Mouse (Mus musculus) gastrocnemius, adult 18-20 months (tissue): ENCODE data around the gene 4931440F15Rik. TPM values are rescaled to one million over a fixed set of nuclear protein-coding genes. Genes with fewer than 3 reads are reported as not detected.
"Not testable (repeated sequence)": the region's sequence is repeated elsewhere in the genome, so short reads cannot be mapped to it uniquely, and the experiment has no call there.

Experiments
- DNase-seq: peaks from one replicate; pipeline ENCODE4 v3.0.0; 2021; ENCODE audit warnings: low spot score
- long read RNA-seq, 2 experiments: library from polyadenylated mRNA; stranded (forward); transcript quantifications; one replicate each; pipeline ENCODE4 v2.0.0; 2021
- total RNA-seq, 2 experiments: library from RNA; stranded (reverse); gene quantifications; 2 replicates each; pipeline ENCODE4 v1.2.3; 2021

The 4931440F15Rik gene
- total RNA-seq, result 1 to 10 TPM; 2.1 to 2.8 TPM
- long read RNA-seq, experiment 1, result 0 reads
- long read RNA-seq, experiment 2, result 0 reads

DNA sequence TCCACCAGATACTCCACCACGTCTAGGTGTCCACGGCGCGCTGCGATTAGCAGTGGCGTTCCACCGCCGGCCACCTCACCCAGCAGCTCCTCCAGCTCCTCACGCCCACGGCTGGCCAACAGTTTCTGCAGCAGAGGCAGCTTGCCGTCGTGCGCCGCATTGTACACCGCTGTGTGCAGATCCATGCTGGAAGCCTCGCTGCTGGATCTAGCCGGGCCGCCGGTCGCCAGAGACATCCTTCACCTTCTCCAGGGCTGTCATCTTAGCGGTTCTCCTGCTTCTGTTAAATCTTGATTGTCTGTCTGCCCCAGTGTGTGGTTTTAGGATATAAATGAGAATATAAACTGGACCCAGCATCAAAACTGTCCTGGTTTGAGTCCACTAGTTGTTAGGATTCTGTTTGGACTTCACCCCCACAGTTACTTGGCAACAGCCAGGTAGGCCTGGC, at the start of gene 4931440F15Rik:
TSS of gene 4931440F15Rik (minus strand) at position 398 of the 448 bp plus-strand sequence.
- not testable (repeated sequence) for DNase-seq

DNA sequence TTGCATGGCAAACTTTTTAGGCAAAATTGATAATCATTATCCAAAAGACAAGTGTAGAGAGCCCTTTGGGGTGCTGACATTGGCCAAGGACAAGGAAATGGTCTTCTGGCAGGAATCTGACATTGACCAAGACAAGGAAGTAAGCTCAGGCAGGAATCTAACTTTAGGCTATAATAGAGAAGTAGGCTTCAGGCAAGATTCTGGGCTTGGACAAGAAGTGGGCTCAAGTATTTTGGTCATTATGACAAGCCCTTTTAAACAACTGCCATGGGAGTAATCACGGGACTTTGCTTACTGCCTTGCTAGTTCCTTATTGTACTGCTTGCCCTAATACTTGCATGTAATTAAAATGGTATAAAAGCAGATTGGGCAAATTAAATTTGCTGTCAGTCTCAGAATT, 49.3 kb upstream of the 4931440F15Rik start:
- DNase-seq, result not testable (repeated sequence)

DNA sequence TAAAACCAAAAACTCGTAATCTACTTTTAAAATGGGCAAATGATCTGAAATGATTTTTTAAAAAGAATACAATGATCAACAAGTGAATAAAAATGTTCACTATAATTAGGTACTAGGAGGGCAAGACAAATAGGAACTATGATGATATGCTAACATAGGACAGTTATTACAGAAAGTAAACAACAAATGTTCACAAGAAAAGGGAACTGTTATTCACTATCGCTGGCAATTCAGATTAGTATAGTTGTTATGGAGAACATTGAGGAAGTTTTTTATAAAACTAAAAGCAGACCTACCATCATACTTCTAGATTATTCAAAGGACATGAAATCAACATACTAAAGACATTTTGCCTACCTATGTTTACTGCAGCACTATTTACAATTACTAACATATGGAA, 44.7 kb upstream of the 4931440F15Rik start:
- no peak for DNase-seq

DNA sequence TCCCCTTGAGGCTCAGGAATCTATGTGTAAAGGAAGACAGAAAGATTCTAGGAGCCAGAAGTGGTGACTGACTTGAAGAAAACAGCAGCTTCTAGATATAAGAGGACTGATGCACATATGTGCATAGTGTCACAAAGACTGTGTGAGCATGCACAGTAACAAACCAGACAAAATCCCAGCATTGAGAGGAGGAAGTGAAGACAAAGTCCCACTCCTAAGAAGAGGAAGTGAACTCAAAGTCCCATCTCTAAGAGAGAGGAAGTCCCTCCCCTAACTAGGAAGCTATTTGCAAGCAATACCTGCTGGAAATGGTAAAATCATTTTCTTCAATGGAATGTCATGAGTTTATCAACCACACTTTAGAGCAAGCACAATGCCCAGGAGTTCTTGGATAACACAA, 38.8 kb upstream of the 4931440F15Rik start:
- no peak for DNase-seq

DNA sequence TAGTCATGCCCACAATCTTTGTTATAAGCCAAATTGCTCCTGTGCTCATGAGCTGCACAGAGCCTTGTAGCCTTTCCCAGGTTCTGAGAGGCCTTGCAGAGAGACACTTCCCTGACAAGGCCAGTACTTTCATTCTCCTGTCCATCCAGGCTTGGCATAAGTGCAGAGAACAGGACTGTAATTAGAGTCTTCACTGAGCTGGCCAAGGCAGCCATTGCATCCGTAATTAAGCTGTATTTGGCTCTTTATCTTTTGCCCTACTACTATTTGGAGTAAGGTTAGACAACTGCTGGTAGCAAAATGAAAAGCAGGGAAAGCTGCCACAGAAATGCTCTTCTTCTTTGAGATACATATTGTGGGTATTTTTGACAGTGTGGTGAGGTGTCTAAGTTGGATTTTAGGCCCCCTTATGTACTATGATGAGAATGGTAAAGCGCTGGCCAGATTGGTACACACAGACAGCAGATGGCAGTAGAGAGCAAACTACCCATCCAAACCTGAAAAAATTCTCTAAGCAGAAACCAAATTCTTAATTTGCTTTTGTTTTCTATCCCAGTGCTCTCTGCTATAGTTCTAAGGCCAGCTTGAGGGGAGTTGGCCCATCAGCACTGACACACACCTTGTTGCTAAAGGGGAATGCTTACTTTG, 36.4 kb upstream of the 4931440F15Rik start:
- DNase-seq, result peak; percentile 52

DNA sequence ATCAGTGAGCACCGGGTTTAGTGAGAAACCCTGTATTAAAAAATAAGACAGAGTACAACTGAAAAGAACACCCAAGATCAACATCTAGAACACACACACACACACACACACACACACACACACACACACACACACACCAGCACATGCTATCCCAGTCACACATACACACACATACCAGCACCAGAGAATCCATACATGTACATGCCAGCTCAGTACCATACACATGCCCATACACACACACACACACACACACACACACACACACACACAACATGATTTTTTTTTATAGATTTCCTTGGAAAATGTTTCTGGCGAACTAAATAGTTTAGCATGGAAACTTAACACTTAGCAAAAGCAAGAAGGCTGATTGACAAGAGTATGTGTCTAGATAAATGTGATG, 35.6 kb upstream of the 4931440F15Rik start:
- no peak for DNase-seq

DNA sequence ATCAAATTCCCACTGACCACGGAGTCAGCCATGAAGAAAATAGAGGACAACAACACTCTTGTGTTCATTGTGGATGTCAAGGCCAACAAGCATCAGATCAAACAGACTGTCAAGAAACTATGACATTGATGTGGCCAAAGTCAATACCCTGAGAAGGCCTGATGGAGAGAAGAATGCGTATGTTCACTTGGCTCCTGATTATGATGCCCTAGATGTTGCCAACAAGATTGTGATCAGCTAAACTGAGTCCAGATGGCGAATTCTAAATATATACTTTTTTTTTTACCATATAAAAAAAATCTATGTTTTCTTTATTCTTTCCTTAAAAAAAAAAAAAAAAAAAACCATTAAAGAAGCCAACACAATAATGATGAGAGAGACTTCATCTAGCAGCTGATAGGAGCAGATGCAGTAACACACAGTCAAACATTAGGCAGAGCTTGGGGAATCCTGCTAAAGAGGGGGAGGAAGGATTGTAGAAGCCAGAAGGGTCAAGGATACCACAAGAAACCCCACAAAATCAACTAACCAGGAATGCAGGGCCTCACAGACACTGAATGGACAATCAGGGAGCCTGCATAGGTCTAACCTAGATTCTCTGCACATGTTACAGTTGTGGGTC, 15.2 kb upstream of the 4931440F15Rik start:
- no peak for DNase-seq

DNA sequence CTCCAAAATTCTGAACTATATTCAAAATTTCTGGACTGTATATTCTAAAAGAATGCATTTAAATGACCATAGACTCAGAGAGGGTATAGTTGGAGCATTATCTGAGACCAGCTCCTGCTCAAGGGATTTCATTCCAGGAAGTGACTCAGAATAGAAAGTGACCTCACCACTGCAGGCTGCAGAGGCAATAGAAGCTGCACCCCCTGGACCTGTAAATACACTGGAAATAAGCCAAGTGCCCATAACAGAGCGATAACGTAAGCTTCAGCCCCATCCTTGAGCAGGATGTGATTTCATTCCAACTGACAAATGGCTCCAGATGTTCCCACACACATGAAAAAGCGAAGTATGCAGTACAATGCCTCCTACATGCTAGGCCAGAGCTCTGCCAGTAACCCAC, 14.3 kb upstream of the 4931440F15Rik start:
- peak; percentile 58 for DNase-seq

DNA sequence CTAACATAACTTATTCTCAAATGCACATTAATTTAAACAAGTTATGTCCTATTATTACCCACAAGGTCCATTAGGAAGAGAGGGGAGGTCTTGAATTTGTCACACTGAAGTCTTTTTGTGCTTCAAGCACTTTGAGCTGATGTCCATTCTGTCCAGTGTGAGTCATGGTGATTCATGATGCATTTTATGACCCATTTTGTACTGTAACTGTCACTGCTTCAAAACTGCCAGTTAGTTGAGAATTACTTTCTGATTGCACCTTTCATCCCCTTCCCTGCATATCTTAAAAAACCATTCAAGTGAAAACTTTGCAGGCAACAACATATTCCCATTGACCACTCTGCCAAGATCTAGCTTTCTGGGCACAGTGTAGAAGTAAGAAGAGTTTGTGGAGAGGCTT, 11.6 kb upstream of the 4931440F15Rik start:
- no peak for DNase-seq

DNA sequence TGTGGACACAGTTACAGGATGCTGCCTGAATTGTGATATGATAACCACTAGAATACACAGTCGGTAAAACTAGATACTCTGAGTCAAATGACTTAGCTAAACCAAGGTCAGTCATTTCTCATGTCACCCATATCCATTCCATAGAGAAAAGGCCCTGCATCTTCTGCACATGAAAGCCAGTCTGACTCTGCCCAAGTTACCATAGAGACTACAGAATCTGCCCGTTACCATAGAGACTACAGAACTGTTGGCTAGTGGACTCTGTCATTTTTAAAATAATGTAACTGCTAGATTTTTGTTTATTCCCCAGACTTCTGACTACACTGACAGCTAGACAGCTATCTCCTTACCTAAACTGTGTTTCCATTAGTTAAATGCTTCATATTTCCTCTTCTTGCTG, 2.3 kb upstream of the 4931440F15Rik start:
- no peak for DNase-seq

DNA sequence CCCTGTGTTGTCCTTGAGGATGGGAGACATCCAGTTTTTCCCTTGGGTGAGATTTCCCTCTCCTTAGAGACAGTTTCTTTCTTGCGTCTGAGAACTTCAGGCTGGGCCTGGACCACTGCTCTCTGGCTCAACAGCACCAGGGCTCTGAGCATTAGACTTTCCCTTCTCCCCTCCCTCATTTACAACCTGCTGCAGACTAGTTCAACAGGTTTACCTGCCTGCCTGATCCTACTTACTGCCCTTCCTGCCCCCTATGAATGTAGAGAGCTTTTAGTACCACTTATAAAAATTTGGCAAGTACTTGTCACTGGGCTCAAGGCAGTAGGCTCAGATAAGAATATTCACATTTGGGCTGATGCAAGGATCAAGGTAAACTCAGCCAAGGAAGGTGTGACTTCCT, 533 bp upstream of the 4931440F15Rik start:
- no peak for DNase-seq

DNA sequence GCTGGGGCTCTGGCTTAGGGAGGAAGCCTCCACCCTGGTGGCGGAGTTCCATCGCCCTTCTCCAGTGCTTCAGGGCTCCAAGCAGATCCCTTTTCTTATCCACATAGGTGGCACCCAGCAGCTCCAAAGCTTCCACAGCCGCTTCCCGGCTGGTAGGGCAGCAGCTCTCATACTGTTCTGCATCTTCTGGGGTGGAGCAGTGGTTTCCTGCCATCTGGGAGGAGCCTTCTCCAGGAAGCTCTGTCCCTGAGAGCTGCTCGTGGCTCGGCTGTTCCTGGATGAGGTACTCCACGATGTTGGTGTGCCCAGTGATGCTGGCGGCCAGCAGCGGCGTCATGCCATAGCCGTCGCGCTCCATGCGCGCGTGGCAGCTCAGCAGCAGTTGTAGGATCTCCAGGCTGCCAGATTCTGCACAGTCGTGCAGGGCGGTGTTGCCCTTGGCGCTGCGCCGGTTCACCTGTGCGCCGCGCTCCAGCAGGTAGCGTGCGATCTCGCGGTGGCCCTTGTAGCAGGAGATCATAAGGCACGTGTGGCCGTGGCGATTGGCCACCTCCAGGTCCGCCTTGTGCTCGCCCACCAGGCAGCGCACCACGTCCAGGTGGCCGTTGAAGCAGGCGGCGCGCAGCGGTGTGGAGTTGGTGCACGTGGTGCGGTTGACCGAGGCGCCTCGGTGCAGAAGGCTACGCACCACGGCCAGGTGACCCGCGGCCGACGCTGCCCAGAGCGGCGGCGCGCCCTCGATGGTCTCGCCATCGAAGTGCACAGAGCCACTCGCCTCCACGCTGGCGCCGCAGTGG, 796 bp downstream of the 4931440F15Rik start:
- DNase-seq, result not testable (repeated sequence)

DNA sequence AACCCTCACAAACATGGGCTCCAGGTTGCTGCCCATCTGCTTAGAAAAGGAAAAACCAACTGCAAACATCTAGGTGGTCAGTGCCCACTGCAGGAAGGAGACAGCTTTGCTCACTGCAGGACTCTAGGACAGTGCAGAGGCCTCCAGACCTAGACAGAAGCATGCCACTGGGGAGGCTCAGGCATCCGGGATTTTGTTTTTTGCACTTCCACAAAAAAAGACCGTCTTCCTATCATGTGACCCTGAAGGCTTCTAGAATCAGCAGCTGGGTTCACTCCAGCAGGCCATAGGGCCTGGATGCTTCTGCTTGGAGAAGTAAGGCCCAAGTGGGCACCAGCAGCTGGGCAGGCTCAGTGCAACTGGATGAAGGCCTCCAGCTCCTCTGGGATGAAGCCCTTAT, 2.3 kb downstream of the 4931440F15Rik start:
- DNase-seq, result no peak

DNA sequence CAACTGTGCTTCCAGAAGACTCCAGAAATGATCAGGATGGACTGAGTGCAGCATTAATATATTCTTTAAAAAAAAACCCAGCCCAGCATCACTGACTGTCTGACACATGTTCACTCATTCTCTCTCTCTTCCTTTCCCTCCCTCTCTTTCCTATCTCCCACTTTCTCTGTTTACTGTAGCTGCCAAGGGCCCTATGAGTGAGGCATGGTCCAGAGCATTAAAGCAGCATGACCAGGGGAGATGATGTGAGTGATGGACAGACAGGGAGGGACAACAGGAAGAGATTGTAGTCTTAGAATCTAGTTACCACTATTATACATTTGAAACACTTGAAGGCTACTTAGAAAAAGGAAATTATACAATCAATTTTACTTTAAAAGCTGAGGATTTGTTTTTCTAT, 9.8 kb downstream of the 4931440F15Rik start:
- no peak for DNase-seq

DNA sequence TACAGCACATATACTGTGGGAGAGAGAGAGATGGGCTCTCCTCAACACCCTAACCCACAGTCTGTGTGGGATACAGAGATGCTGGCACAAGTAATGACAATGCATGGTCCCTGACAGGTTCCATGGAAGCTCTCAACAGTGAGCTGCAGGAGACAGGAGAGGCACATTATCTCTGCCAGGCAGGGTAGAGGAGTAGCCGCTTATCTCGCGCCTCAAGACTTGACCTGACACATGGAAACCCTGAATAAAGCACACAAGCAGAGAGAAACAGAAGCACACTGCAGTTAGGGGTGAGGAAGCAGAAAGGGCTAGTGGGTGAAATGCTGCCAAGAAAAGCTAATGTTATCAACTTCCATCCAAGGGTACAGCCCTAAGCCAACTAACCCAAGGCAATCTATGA, 10.2 kb downstream of the 4931440F15Rik start:
- no peak for DNase-seq

DNA sequence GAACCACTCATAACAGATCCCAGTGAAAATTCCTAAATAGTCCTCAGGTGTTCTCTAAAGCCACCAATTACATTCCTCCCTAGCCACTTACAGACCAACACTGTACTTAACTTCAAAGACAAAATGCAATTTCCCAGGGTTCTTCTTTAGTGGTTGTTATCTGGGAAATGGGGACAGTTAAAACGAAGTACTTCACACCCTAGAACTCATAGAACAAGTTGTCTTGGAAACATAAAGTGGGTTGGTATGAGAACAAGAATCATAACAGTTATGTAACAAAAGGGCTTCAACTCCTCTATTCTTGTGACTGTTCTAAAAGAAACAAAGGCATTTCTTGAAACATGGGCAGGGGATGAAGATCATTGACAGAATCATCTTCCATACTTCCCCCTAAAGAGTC, 12.2 kb downstream of the 4931440F15Rik start:
- DNase-seq, result no peak

DNA sequence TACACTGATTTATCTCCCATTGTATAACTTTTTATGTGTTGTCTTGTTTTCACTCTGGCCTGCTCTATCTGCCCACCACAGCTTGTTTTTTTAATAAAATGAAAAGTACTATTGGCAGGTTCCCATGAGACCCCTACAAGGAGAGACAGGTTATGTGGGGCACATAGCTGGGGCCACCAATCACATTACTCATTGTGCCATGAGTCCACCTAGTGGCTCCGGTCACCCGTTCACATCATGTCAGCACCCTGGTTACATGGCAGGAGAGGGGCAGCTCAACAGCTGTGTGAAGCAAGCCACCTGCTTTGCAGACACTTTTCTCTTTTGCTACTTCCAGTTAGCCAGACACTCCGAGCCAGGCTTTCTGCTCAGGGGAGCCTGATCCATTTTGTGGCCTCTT, 13.0 kb downstream of the 4931440F15Rik start:
- no peak for DNase-seq

DNA sequence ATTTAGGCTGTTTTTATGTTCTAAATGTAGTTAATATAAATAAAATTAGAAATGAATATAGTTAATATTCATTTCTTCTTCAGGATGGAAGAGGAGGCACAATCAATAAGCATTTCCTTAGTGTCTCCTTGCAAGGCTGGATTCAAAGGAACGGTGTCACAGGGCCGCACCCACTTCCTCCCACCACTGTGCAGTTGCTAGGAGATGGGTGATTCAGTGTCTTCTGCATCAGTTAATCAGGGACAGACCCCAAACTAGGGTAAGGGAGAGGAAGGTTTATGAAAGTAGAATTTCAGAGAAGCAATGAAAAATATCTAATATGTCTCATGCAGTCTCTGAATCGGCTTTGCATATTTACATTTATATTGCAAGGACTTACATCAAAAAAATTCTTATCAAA, 15.1 kb downstream of the 4931440F15Rik start:
- DNase-seq, result no peak

DNA sequence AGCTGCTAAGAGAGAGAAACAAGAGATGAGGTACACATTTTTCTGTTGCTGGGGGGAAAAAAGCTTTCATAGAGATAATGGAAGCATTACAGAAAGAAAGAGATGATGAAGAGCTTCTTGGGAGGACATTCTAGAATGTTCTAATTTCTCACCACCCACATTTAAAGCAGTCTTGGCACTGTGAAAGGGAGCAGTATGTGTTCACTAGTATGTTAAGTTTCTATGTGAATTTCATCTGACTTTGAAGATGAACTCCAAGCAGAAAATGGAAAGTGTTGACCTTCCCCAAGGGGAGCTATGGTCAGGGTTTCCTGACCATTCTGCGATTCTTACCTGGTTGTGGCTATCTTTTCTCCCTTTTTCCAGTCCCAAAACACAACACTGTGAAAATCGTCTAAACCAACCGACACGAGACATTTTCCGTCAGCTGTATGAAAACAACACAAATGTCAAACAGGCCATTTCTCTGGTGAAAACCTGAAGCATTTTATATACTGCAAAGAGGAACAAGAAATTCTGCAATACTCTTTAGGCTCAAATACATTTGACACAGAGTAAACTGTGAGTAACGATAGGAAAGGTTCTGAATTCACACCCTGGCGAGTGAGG, 16.4 kb downstream of the 4931440F15Rik start:
- no peak for DNase-seq

DNA sequence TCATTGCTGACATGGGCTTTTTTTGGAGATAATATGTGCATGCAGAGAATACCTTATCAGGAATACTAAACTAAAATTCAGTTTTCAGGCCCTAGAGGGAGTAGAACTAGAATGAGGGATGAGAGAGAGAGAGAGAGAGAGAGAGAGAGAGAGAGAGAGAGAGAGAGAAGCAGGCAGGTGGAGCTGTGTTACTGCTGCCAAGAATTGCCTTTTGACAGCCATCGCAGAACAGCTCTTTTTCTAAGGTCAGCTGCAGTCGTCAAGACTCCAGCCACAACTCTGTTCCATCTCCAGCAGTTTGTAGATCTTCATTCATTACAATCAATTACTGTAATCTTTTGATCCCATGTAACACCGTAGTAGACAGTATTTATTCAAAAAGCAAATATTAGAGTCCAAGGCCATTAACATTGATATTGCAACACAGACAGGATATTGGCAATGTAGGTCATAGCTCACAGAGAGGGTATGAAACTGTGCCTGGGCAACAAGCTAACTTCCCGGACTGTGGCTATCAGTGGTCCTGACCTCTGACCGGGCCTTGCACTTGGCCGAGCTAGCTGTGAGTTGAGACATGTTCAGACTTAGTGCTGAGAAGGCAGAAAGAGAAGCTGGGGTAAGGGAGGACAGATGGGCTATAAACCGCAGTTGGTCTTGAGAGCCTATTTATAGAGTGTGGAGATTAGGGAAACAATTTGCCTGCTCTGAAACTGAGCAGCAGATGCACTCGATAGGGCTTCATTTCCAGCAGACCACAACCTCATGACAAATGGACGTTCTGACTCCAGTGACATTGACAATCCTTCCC, 17.1 kb downstream of the 4931440F15Rik start:
- DNase-seq, result peak; percentile 86

DNA sequence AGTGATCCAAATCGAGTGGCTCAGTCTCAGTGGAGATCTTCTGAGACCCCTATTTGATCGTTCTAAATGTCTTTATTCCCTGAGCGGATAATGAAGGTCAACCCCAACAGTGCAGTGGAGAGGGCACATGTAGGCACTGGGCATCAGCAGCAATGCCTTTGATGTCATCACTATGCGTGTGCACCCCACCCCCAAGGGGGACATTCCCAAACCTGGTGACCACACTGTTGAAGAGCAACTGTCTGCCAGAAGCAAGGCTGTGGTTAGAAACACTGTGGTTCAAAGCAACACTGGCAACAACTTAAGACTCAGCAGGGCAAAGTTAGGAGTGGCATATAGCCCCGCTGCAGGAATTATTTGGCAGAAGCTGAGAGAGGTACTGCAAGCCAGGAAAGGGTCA, 18.1 kb downstream of the 4931440F15Rik start:
- no peak for DNase-seq
